Mouse (Mus musculus) CH12.LX (cell line): ENCODE data around the gene Msi1.

Experiments used
- CTCF ChIP-seq, 2 experiments: IDR thresholded peaks in 1 of 2; conservative IDR thresholded peaks in 1 of 2; 2 replicates each; pipeline ENCODE4 v1.5.1; 2011 to 2012; ENCODE audit warnings: low read depth in 2 of 2, low read length in 2 of 2, improper control_type of control experiment in 1 of 2, inconsistent platforms in 1 of 2, mild to moderate bottlenecking in 1 of 2, moderate library complexity in 1 of 2
- EP300 ChIP-seq: IDR thresholded peaks from 2 replicates; pipeline ENCODE4 v1.6.1; 2011; ENCODE audit warnings: low read length, improper control_type of control experiment
- GABPA ChIP-seq: IDR thresholded peaks from 2 replicates; pipeline ENCODE4 v1.6.1; 2012; ENCODE audit warnings: low read depth, low read length, improper control_type of control experiment, inconsistent platforms; ENCODE audit not compliant: insufficient replicate concordance
- KAT2A ChIP-seq: IDR thresholded peaks from 2 replicates; pipeline ENCODE4 v1.6.1; 2012; ENCODE audit warnings: low read length, improper control_type of control experiment, inconsistent platforms; ENCODE audit not compliant: insufficient replicate concordance
- MXI1 ChIP-seq: IDR thresholded peaks from 2 replicates; pipeline ENCODE4 v1.6.1; 2011; ENCODE audit warnings: mild to moderate bottlenecking, low read depth, low read length, improper control_type of control experiment
- NELFE ChIP-seq: IDR thresholded peaks from 2 replicates; pipeline ENCODE4 v1.6.1; 2011; ENCODE audit warnings: low read depth, low read length, improper control_type of control experiment
- NRF1 ChIP-seq: IDR thresholded peaks from 2 replicates; pipeline ENCODE4 v1.6.1; 2014; ENCODE audit warnings: low read depth, mild to moderate bottlenecking, inconsistent platforms, low read length, improper control_type of control experiment, moderate library complexity
- PAX5 ChIP-seq: IDR thresholded peaks from 2 replicates; pipeline ENCODE4 v1.6.1; 2012; ENCODE audit warnings: low read length, inconsistent platforms, mixed read lengths
- POLR2A ChIP-seq: IDR thresholded peaks from 2 replicates; pipeline ENCODE4 v1.6.1; 2011; ENCODE audit warnings: low read depth, mild to moderate bottlenecking, improper control_type of control experiment, low read length
- RAD21 ChIP-seq: IDR thresholded peaks from 2 replicates; pipeline ENCODE4 v1.6.1; 2011; ENCODE audit warnings: low read depth, mild to moderate bottlenecking, low read length, improper control_type of control experiment, moderate library complexity
- UBTF ChIP-seq: IDR thresholded peaks from 2 replicates; pipeline ENCODE4 v1.6.1; 2012; ENCODE audit warnings: low read depth, mild to moderate bottlenecking, inconsistent platforms, low read length, improper control_type of control experiment, moderate library complexity
- USF1 ChIP-seq: IDR thresholded peaks from 2 replicates; pipeline ENCODE4 v1.6.1; 2014; ENCODE audit warnings: low read depth, mild to moderate bottlenecking, inconsistent platforms, low read length, improper control_type of control experiment

- TF ChIP-seq UBTF = no peak
- TF ChIP-seq CTCF (conservative IDR thresholded peaks at IDR 0.05 in 1 of 2, IDR thresholded peaks at IDR 0.05 in 1 of 2; ENCODE audit: low read depth in 2 of 2, low read length in 2 of 2) = no peak
- TF ChIP-seq MXI1 = no peak
- no peak for TF ChIP-seq POLR2A
- TF ChIP-seq USF1 = no peak
- no peak for TF ChIP-seq EP300
- TF ChIP-seq GABPA = no peak
- no peak for TF ChIP-seq NELFE
- no peak for TF ChIP-seq RAD21
- TF ChIP-seq PAX5 = no peak
- TF ChIP-seq NRF1 = no peak
- no peak for TF ChIP-seq KAT2A
Observed at GRCm38 (mm10) chr5:115449247-115449646, 19.8 kb downstream of the Msi1 start.
